Mouse (Mus musculus) cerebellum, adult 2 months (tissue): ENCODE results near the gene Nipa2. TPM values are rescaled to one million over a fixed set of nuclear protein-coding genes. Genes with fewer than 3 reads are reported as not detected.

Experiments
- DNase-seq, 2 experiments: peaks; one replicate each; pipeline ENCODE4 v3.0.0; 2021
- H3K27ac ChIP-seq: fragments of 200-500 bp; 2 replicates; pipeline ENCODE4 v1.5.1; 2012; ENCODE audit warnings: low read length, control low read depth, inconsistent platforms; ENCODE audit not compliant: insufficient read depth
- H3K27me3 ChIP-seq: fragments of 200-500 bp; 2 replicates; pipeline ENCODE4 v1.6.1; 2012; ENCODE audit warnings: inconsistent platforms, mild to moderate bottlenecking, low read length, moderate library complexity; ENCODE audit not compliant: control insufficient read depth, insufficient read depth
- H3K4me1 ChIP-seq: fragments of 200-500 bp; 2 replicates; pipeline ENCODE4 v1.6.1; 2011; ENCODE audit warnings: low read length; ENCODE audit not compliant: control insufficient read depth, insufficient read depth
- H3K4me3 ChIP-seq: fragments of 200-500 bp; replicated peaks from 2 replicates; pipeline ENCODE3; 2011; ENCODE audit warnings: mild to moderate bottlenecking, low read depth, low read length, control low read depth; ENCODE audit not compliant: insufficient read depth
- CTCF ChIP-seq: fragments of 200-500 bp; IDR thresholded peaks from 2 replicates; pipeline ENCODE4 v1.5.1; 2011; ENCODE audit warnings: low read depth, mild to moderate bottlenecking, control low read depth, low read length, moderate library complexity, borderline replicate concordance; ENCODE audit not compliant: insufficient read depth
- POLR2A ChIP-seq: fragments of 200-500 bp; IDR thresholded peaks from 2 replicates; pipeline ENCODE4 v1.6.1; 2011; ENCODE audit warnings: low read length, control low read depth, borderline replicate concordance; ENCODE audit not compliant: insufficient read depth
- WGBS: fragments of 180-500 bp; shearing (Covaris S2); methylation state at CpG from one replicate; pipeline ENCODE4 v1.1.7; 2018; 5-methylcytosine and 5-hydroxymethylcytosine counted together
- polyA plus RNA-seq: library from polyadenylated mRNA; depleted of rRNA; stranded (reverse); fragments of >200 nt; gene quantifications from 2 replicates; pipeline ENCODE4 v1.2.3, GENCODE M21; 2012

Gene Nipa2
- polyA plus RNA-seq, 1 experiment = 20.5 TPM

DNA sequence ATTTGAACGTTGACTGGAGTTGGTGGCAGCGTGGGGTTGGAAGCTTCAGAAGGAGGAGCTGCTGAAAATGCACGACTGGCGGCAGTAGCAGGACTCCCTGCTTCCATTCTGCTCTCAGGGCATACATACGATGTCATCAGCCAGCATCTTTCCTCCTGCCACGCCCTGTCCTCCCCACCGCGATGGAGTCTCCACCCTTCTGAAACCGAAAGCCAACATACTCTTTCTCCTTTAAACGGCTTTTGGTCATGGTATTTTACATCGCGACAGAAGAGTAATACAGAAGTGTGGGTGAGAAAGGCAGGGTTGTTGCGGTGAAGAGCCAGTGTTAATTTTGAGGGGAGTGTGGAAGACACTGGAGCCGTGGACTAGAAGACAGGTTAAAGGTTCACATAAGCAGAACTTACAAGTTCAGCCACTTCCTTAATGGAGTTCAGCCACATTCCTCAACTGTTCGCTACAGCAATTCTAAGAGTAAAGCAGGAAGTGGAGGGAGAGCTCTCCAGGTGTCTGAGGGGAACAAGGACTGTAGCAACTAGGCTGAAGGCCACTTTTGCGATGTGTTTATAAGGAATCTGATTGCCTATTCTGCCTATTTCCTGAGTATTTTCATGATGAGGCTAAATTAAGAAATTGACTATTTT, 6.1 kb upstream of the Nipa2 start:
- 27% methylated on average over 16 of the region's 16 CpGs for WGBS
- H3K4me3 ChIP-seq = peak overlapping the region; percentile 44

DNA sequence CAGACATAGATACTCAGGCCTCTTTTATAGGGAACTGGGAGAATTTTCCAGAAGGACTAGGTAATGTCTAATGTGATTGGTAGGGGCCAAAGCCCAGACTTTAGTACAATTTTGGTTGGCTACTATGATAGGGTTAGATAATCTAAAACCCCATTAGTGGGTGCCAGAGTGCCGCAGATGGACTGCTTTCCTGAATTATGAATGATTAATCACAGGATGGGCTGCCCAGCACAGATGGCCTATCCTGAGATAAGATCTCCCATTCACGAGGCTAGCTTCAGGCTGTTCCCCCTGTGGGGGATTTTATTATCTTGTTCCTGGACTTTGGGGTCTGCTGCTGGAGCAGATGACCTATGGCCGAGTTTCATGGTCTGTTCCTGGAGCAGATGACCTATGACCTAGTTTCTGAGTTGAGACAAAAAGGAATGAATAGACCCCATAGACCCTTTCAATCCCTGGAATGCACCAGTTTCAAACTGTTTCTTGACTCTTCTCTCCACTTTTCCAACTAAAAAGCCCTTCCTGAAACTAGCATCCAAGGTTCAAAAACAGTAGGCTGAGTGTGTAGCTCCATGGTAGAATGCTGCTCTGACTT, 4.7 kb upstream of the Nipa2 start:
- DNase-seq = no peak
- no peak for TF ChIP-seq POLR2A
- no peak for TF ChIP-seq CTCF
- H3K27me3 ChIP-seq = no peaks in the 10 kb centered on the region
- WGBS = 46% methylated on average over 3 of the region's 3 CpGs
- no peak overlapping the region for H3K4me3 ChIP-seq
- H3K27ac ChIP-seq = no peak overlapping the region
- no peaks in the 10 kb centered on the region for H3K4me1 ChIP-seq

More for the DNA sequence above, 6.1 kb upstream of the Nipa2 start:
- Histone ChIP-seq H3K27ac (no peak overlapping the region), H3K27me3 (no peaks in the 10 kb centered on the region), H3K4me1 (no peaks in the 10 kb centered on the region)
- DNase-seq = peak; percentile 9 to 19
- TF ChIP-seq CTCF (no peak), POLR2A (0 out of 2 replicates have a peak, but pooled peaks have one; percentile 14)

DNA sequence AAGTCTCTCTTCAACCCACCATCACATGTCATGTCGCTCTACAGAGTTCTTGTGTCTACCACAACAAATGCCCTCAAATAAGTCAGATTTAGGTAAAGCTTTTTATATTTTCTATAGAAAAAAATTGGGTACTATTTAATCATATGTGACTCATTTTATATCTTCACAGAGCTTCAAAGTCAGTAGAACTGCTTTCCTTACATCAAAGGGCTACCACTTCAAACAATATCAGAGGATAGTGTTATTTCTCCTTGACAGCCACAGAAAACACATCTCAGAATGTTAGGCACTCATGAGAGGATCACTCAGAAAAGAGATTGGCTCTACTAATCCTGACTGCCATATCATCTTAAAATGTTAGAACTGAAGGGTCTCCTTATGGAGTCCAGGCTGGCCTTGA, 1.8 kb downstream of the Nipa2 start:
- WGBS = 95% methylated on average over 1 of the region's 1 CpGs
- no peaks in the 10 kb centered on the region; the same call in 1 of the 2 replicates for H3K4me1 ChIP-seq
- DNase-seq = no peak
- no peak overlapping the region for H3K27ac ChIP-seq
- H3K27me3 ChIP-seq = no peaks in the 10 kb centered on the region
- TF ChIP-seq POLR2A (no peak), CTCF (no peak)
- no peak overlapping the region for H3K4me3 ChIP-seq

DNA sequence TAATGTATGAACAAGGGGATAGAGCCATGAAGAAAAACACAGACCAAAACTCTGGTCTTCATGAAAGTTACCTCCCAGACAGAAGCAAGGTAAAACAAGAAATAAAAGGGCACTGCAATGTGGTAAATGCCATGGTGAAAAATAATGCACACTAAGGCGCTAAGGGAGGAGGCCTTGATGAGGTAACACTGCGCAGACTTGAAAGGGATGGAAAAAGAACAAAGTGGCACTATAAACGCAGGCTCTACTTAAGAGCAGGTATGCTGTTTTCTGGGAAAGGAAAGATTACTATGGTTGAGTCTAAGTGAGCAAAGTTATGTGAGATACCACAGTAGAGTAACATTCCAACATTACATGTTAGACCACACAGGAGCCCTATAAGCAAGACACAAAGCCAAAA, 2.5 kb downstream of the Nipa2 start:
- Histone ChIP-seq H3K4me3 (no peak overlapping the region), H3K27me3 (no peaks in the 10 kb centered on the region), H3K27ac (no peak overlapping the region), H3K4me1 (no peaks in the 10 kb centered on the region; the same call in 1 of the 2 replicates)
- WGBS = 96% methylated on average over 3 of the region's 3 CpGs
- no peak for TF ChIP-seq CTCF
- TF ChIP-seq POLR2A = no peak
- DNase-seq = no peak

DNA sequence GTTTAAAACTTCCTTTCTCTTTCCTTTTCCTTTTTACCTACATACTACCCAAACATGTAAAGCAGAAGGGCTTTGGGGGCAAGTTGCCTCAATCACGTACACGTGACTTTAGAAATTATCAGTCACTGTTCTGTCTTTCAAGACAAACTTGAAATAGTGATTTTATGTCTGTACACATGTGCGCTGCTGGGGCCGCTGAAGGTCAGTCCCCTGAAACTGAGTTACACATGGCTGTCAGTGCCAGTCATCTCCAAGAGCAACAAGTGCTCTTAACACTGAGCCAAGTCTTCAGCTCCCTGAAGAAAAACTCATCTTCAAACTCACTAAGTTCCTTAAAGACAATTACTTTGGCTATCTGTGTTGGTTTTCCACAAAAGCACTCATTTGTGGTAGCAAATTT, 4.4 kb downstream of the Nipa2 start:
- H3K27ac ChIP-seq = no peak overlapping the region
- TF ChIP-seq POLR2A (no peak), CTCF (no peak)
- 95% methylated on average over 4 of the region's 4 CpGs for WGBS
- no peaks in the 10 kb centered on the region for H3K27me3 ChIP-seq
- no peak overlapping the region for H3K4me3 ChIP-seq
- no peak for DNase-seq
- no peaks in the 10 kb centered on the region; the same call in 1 of the 2 replicates for H3K4me1 ChIP-seq

DNA sequence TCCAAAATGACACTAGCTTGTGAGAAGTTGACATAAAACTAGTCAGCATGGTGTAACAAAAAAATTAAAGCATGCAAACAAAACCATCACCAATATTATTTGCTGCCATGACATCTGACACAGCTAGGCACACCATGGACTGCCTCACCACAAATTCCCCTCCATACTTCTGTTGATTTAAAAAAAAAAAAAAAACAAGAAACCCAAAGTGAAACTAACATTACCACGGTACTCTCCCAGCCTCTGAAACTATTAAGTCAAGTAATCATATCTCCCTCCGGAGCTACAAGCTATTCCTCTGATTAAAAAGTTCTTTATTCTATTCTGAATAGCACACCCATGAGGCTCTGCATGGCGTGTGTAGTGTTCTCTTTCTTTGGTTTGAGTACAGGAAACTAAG, 5.1 kb downstream of the Nipa2 start:
- 88% methylated on average over 3 of the region's 3 CpGs for WGBS
- TF ChIP-seq CTCF = no peak
- no peak for TF ChIP-seq POLR2A

DNA sequence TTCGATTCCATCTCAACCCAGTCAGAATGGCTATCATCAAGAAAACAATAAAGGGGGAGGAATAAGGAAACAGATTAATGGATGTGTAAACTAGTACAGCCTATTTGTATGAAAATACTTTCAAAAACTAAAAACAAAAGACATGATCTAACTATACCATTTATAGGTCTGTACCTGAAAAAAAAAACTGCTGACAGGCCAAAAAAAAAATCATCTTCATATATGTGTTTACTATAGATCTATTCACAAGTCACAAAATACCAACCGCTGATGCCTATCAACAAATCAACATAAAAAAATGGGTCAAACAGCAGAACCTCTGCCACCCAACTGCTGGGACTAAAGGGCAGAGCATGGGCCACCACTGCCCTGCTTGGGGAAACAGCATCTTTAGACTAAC, 6.2 kb downstream of the Nipa2 start:
- Histone ChIP-seq H3K27me3 (no peaks in the 10 kb centered on the region), H3K4me1 (no peaks in the 10 kb centered on the region; the same call in 1 of the 2 replicates), H3K27ac (no peak overlapping the region), H3K4me3 (no peak overlapping the region)
- TF ChIP-seq POLR2A = no peak
- TF ChIP-seq CTCF = no peak
- 96% methylated on average over 2 of the region's 2 CpGs for WGBS
- no peak for DNase-seq

More for the DNA sequence above, 5.1 kb downstream of the Nipa2 start:
- Histone ChIP-seq H3K27me3 (no peaks in the 10 kb centered on the region), H3K27ac (no peak overlapping the region), H3K4me1 (no peaks in the 10 kb centered on the region; the same call in 1 of the 2 replicates), H3K4me3 (no peak overlapping the region)
- no peak for DNase-seq

DNA sequence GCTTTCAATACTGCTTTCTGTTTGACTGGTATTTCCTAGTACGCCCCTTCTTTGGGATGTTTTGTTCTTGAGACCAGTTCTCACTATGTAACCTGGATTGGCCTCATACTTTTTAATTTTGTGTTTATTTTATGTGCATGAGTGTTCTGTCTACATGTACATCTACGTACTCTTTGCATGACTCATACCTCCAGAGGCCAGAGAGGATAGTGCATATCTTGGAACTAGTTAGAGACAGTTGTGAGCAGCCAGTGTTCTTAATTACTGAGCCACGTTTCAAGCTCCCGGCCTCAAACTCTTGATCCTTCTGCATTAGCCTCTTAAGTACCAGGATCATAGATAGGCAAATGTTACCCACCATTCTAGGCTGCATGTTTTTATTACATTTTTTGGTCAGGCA, 23.9 kb downstream of the Nipa2 start:
- no peak overlapping the region for H3K27ac ChIP-seq
- WGBS = 90% methylated on average over 4 of the region's 4 CpGs
- TF ChIP-seq CTCF (no peak), POLR2A (no peak)
- H3K4me3 ChIP-seq = no peak overlapping the region
- H3K4me1 ChIP-seq = no peaks in the 10 kb centered on the region
- no peak for DNase-seq
- H3K27me3 ChIP-seq = no peaks in the 10 kb centered on the region
